Mouse (Mus musculus) hindbrain, postnatal 0 days (tissue): Measurements from ENCODE around the gene Cdc42ep4. TPM values are rescaled to one million over a fixed set of nuclear protein-coding genes. Genes with fewer than 3 reads are reported as not detected.
A peak's percentile ranks its signal among the peaks of the same experiment; 100 is the strongest.

Experiments used
- ATAC-seq: fragments of 200-750 bp; cut with Nextera tagmentation; 2 replicates; pipeline ENCODE4 v1.8.0; 2017; ENCODE audit warnings: mild to moderate bottlenecking, moderate TSS enrichment, moderate library complexity
- DNase-seq: peaks from one replicate; pipeline ENCODE4 v3.0.0-alpha.2; 2015; ENCODE audit warnings: low spot score
- H3K27ac ChIP-seq: fragments of 300-500 bp; sonication (generic); 2 replicates; pipeline ENCODE4 v1.5.1; 2014; ENCODE audit warnings: mild to moderate bottlenecking
- H3K27me3 ChIP-seq: fragments of 300-500 bp; sonication (generic); 2 replicates; pipeline ENCODE4 v1.6.1; 2014; ENCODE audit warnings: low read length, mixed read lengths; ENCODE audit not compliant: insufficient read depth
- H3K36me3 ChIP-seq: fragments of 300-500 bp; sonication (generic); 2 replicates; pipeline ENCODE4 v1.6.1; 2014; ENCODE audit warnings: low read length, mixed read lengths; ENCODE audit not compliant: insufficient read depth
- H3K4me1 ChIP-seq: fragments of 300-500 bp; sonication (generic); 2 replicates; pipeline ENCODE4 v1.6.1; 2014; ENCODE audit warnings: antibody characterized with exemption, low read length, mixed read lengths; ENCODE audit not compliant: insufficient read depth
- H3K4me2 ChIP-seq: fragments of 300-500 bp; sonication (generic); 2 replicates; pipeline ENCODE4 v1.6.1; 2014; ENCODE audit warnings: low read depth, mild to moderate bottlenecking, low read length, moderate library complexity, mixed read lengths
- H3K4me3 ChIP-seq: fragments of 300-500 bp; sonication (generic); 2 replicates; pipeline ENCODE4 v1.5.1; 2014; ENCODE audit warnings: low read length
- H3K9ac ChIP-seq: fragments of 300-500 bp; sonication (generic); replicated peaks from 2 replicates; pipeline ENCODE4 v1.6.1; 2014; ENCODE audit warnings: mild to moderate bottlenecking, low read length, moderate library complexity, mixed read lengths
- H3K9me3 ChIP-seq: fragments of 300-500 bp; sonication (generic); 2 replicates; pipeline ENCODE4 v1.6.1; 2016; ENCODE audit warnings: low read length, mixed read lengths
- CTCF ChIP-seq: IDR thresholded peaks from 2 replicates; pipeline ENCODE4 v1.5.1; 2016; ENCODE audit warnings: antibody characterized with exemption, control low read depth, low read depth
- WGBS: fragments of 180-500 bp; shearing (Covaris S2); extraction: QIAGEN DNeasy Blood & Tissue Kit; methylation state at CpG from one replicate; pipeline ENCODE4 v1.1.7; 2014; 5-methylcytosine and 5-hydroxymethylcytosine counted together
- polyA plus RNA-seq: library from polyadenylated mRNA; unstranded; fragments of >200 nt; fragmentation: Nextera tagmentation; extraction: Ambion mirVana; gene quantifications from 2 replicates; pipeline ENCODE4 v1.2.1, GENCODE M21; 2015
- total RNA-seq: library from RNA; depleted of rRNA; stranded (reverse); fragments of >200 nt; gene quantifications from 2 replicates; pipeline ENCODE4 v1.2.3, GENCODE M21; 2014

Cdc42ep4 gene
- total and polyA plus RNA-seq, 2 experiments from 2014 or later, result 55.7 to 116 TPM

DNA sequence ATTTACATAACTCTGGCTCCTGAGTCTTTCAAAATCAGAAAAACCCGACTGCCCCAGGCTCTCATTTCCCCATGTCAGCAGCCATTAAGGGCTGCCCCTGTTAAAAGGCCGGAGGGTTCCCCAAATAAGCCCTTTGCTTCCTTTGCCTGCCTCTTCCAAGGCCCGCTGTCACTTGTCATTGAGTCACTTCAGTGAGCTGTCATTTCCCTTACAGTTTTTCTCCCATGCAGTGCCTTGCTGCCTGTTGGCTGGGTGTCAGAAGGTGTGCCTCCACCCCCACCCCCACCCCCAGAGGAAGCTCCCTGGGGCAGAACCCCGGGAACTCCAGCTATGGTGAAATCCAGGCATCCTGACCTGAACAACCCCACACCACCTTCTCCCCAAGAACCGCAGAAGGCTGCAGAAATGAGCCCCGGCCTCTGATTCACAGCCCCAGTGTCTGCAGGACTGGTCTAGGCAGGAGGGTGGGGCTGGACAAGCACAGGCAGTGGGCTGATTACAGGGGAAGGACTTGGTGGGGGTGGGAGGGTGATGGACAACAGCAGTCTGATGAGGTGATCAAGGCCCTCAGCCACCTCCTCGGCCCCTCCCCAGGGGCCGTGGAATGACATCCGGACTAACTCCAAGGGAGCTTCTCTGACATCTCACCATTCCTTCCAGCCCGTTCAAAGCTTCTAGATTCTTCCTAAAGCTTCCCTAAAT, 14.8 kb upstream of the Cdc42ep4 start:
- 59% methylated on average over 10 of the region's 10 CpGs for WGBS
- Histone ChIP-seq H3K9ac (no peak overlapping the region), H3K9me3 (no peaks in the 10 kb centered on the region), H3K4me3 (no peak overlapping the region), H3K36me3 (no peaks in the 10 kb centered on the region), H3K4me1 (no peaks in the 10 kb centered on the region), H3K27ac (no peak overlapping the region), H3K4me2 (no peak overlapping the region), H3K27me3 (no peaks in the 10 kb centered on the region)
- DNase-seq (no peak), ATAC-seq (no peak)
- no peak for TF ChIP-seq CTCF

DNA sequence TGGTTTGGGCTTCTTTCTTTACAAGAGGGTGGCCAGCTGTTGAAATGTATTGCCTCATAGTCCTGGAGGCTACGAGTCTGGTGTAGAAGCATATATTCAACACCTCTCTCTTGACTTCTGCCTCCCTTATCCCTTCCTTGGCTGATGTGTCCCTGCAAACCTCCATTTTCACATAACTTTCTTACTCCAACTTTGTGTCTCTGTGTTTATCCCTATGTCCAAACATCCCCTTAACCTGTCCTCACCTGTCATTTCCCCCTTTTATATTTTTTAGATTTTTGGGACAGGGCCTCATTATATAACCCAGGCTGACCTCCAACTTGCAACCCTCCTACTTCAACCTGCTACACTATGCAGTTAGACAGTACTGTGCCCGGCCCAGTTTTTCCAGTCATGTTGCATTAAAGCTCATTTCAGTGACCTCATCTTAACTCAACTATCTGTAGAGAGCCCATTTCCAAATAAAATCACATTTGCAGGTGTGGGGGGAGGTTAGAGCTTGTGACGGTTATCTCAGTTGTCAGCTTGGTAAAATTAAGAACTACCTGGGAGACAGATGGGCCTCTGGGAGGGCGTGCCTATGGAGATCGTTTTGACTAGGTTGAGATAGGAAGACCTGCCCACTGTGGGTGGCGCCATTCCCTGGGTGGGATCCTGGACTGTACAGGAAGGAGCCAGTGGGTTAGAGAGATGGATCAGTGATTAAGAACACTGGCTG, 12.6 kb upstream of the Cdc42ep4 start:
- no peak for ATAC-seq
- H3K9me3 ChIP-seq, result no peaks in the 10 kb centered on the region
- H3K4me2 ChIP-seq, result no peak overlapping the region

DNA sequence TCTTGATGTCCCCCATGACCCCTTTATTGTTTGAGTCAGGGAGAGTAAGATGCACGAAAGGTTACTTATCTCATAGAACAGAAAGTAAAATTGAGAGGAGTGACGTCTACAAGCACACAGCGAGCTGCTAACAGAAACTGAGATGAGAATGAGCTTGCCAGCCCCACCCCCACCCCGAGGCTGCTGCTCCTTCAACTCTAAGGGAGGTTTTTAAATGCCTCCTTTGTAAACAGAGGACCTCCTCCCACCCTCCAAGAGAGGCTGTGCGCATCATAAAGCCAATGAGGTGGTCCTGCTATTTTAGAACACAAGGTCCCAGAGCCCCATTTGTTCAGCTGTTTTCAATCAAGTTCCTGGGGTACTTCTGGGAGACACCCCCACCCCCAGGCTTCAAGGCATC, 11.8 kb upstream of the Cdc42ep4 start:
- no peak for TF ChIP-seq CTCF
- Histone ChIP-seq H3K27me3 (no peaks in the 10 kb centered on the region), H3K9ac (no peak overlapping the region), H3K4me2 (no peak overlapping the region), H3K27ac (no peak overlapping the region), H3K36me3 (no peaks in the 10 kb centered on the region), H3K4me1 (no peaks in the 10 kb centered on the region), H3K9me3 (no peaks in the 10 kb centered on the region), H3K4me3 (no peak overlapping the region)
- 23% methylated on average over 5 of the region's 5 CpGs for WGBS
- DNase-seq (peak; percentile 12), ATAC-seq (no peak)

More for the DNA sequence above, 12.6 kb upstream of the Cdc42ep4 start:
- H3K36me3 ChIP-seq, result no peaks in the 10 kb centered on the region
- no peak overlapping the region for H3K4me3 ChIP-seq
- no peak for DNase-seq
- TF ChIP-seq CTCF, result no peak
- 96% methylated on average over 6 of the region's 6 CpGs for WGBS
- no peaks in the 10 kb centered on the region for H3K27me3 ChIP-seq
- no peak overlapping the region for H3K9ac ChIP-seq
- H3K4me1 ChIP-seq, result no peaks in the 10 kb centered on the region
- no peak overlapping the region for H3K27ac ChIP-seq

DNA sequence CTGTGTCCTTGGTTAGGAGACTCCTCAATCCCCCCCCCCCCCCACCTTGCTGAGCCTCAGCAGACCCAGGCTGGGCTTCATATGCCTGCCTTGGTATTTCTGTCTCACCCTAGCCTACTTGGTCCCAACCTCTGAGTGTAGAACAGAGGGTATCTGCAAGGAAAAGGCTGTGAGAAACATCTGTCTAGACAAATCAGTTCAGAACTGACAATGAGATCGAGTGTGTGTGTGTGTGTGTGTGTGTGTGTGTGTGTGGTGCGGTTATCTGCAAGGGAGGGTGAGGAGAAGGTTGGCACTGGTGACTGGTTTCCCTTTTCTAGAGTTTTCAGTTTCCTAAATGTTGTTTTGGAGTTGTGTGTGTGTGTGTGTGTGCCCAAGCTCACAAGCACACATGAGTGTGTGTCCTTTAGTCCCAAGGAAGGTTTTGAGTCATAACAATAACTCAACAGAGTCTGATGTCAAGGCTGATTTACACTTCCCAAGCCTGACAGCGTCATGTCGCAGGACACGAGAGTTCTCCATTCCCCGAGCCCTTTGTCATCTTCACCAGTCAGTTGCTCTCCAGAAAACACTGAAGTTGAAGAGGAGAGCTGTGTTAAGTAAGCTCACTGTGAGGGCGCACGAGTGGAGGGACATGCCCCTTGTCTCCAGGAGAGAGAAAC, 10.6 kb upstream of the Cdc42ep4 start:
- Histone ChIP-seq H3K4me1 (no peaks in the 10 kb centered on the region), H3K4me2 (no peak overlapping the region), H3K27ac (no peak overlapping the region), H3K9ac (no peak overlapping the region), H3K27me3 (no peaks in the 10 kb centered on the region), H3K9me3 (no peaks in the 10 kb centered on the region), H3K36me3 (no peaks in the 10 kb centered on the region), H3K4me3 (no peak overlapping the region)
- WGBS, result 82% methylated on average over 8 of the region's 8 CpGs
- ATAC-seq, result no peak
- DNase-seq, result no peak
- TF ChIP-seq CTCF, result no peak

DNA sequence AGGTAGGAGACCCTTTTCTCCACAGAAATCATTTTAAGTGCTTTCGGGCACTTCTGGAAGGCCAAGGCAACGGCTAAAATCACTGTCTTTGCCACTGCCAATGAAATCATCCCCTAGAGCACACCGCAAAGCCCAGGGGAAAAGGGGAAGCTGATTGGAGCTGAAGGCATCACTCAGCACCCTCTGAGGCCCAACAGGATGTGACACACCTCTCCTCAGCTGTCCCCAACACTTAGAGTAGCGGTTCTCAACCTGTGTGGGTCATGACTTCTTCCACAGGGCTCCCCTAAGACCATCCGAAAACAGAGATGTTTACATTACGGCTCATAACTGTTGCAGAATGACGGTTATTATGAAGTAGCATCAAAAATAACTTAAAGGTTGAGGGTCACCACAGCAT, 10.0 kb upstream of the Cdc42ep4 start:
- no peaks in the 10 kb centered on the region for H3K27me3 ChIP-seq
- H3K36me3 ChIP-seq, result no peaks in the 10 kb centered on the region
- no peak overlapping the region for H3K27ac ChIP-seq
- ATAC-seq, result no peak
- no peak overlapping the region for H3K4me2 ChIP-seq
- no peak overlapping the region for H3K4me3 ChIP-seq
- no peak for DNase-seq
- no peak for TF ChIP-seq CTCF
- no peaks in the 10 kb centered on the region for H3K9me3 ChIP-seq
- H3K9ac ChIP-seq, result no peak overlapping the region
- H3K4me1 ChIP-seq, result no peaks in the 10 kb centered on the region
- WGBS, result 92% methylated on average over 7 of the region's 7 CpGs

DNA sequence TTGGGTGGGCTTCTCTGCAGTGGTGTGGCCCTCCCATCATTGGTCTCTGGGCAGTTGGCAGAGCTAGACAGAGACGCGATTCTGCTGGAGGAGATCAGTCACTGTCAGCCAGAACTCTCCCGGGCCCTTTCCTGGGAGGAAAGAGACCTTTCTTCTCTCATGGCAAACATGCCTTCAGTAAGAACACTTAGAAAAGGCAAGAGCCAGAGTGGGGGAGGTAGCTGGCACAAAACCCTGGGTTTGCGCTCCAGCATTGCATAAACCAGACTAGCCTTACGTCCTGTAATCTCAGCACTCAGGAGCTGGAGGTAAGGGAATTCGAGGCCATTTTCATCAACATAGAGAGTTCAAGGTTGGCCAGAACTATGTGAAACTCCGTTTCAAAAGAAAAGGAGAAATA, 8.8 kb upstream of the Cdc42ep4 start:
- no peak for TF ChIP-seq CTCF
- Histone ChIP-seq H3K9ac (no peak overlapping the region), H3K4me2 (no peak overlapping the region), H3K4me3 (no peak overlapping the region), H3K27me3 (no peaks in the 10 kb centered on the region), H3K4me1 (no peaks in the 10 kb centered on the region), H3K36me3 (no peaks in the 10 kb centered on the region), H3K27ac (peak overlapping the region; percentile 15; the same call in 1 of the 2 replicates), H3K9me3 (no peaks in the 10 kb centered on the region)
- ATAC-seq (no peak), DNase-seq (peak; percentile 20)
- WGBS, result 51% methylated on average over 7 of the region's 7 CpGs
